Mouse (Mus musculus) skeletal muscle tissue, adult 2 months (tissue): ENCODE data around the gene Cd200.
"Not testable (repeated sequence)": the region's sequence is repeated elsewhere in the genome, so short reads cannot be mapped to it uniquely, and the experiment has no call there.

Source experiments
- DNase-seq: peaks from one replicate; pipeline ENCODE4 v3.0.0-alpha.2; 2012; ENCODE audit warnings: low read depth, low spot score

The Cd200 gene

GRCm38 (mm10) chr16:45377332-45377731 is 31.5 kb downstream of the Cd200 start:
- no peak for DNase-seq

GRCm38 (mm10) chr16:45376812-45377211 is 32.0 kb downstream of the Cd200 start:
- no peak for DNase-seq

GRCm38 (mm10) chr16:45376294-45376693 is 32.6 kb downstream of the Cd200 start:
- DNase-seq: no peak

- DNase-seq: no peak
Measured at GRCm38 (mm10) chr16:45375506-45376225, 33.2 kb downstream of the Cd200 start.

- no peak for DNase-seq
Measured at GRCm38 (mm10) chr16:45374074-45374473, 34.8 kb downstream of the Cd200 start.

- DNase-seq: no peak
Measured at GRCm38 (mm10) chr16:45371076-45371475, 37.8 kb downstream of the Cd200 start.

GRCm38 (mm10) chr16:45369285-45369965 is 39.4 kb downstream of the Cd200 start:
- no peak for DNase-seq

- no peak for DNase-seq
Measured at GRCm38 (mm10) chr16:45366111-45366510, 42.7 kb downstream of the Cd200 start.

- no peak for DNase-seq
Measured at GRCm38 (mm10) chr16:45365353-45365752, 43.5 kb downstream of the Cd200 start.

GRCm38 (mm10) chr16:45364627-45365026 is 44.2 kb downstream of the Cd200 start:
- no peak for DNase-seq

GRCm38 (mm10) chr16:45363480-45364045 is 45.3 kb downstream of the Cd200 start:
- DNase-seq: no peak

GRCm38 (mm10) chr16:45361450-45361849 is 47.4 kb downstream of the Cd200 start:
- no peak for DNase-seq

- not testable (repeated sequence) for DNase-seq
Measured at GRCm38 (mm10) chr16:45358441-45358840, 50.4 kb downstream of the Cd200 start.

- no peak for DNase-seq
Measured at GRCm38 (mm10) chr16:45357134-45357533, 51.7 kb downstream of the Cd200 start.

- peak; percentile 64 for DNase-seq
Measured at GRCm38 (mm10) chr16:45352875-45353274, 56.0 kb downstream of the Cd200 start.

GRCm38 (mm10) chr16:45350767-45351166 is 58.1 kb downstream of the Cd200 start:
- DNase-seq: no peak

GRCm38 (mm10) chr16:45349523-45350298 is 59.1 kb downstream of the Cd200 start:
- DNase-seq: peak; percentile 39

GRCm38 (mm10) chr16:45348238-45348637 is 60.6 kb downstream of the Cd200 start:
- not testable (repeated sequence) for DNase-seq

- DNase-seq: no peak
Measured at GRCm38 (mm10) chr16:45346930-45347387, 61.9 kb downstream of the Cd200 start.

- no peak for DNase-seq
Measured at GRCm38 (mm10) chr16:45346367-45346766, 62.5 kb downstream of the Cd200 start.

- DNase-seq: no peak
Measured at GRCm38 (mm10) chr16:45344879-45345278, 64.0 kb downstream of the Cd200 start.

- DNase-seq: no peak
Measured at GRCm38 (mm10) chr16:45336478-45336877, 72.4 kb downstream of the Cd200 start.
